Mouse (Mus musculus) adrenal gland (tissue): ENCODE measurements around the gene Pnpla2.

Experiments
- intact Hi-C: fragments of 180-260 bp; cut with DNase I; formaldehyde crosslinking; loops from one replicate; pipeline ENCODE4 v1.15.1; 2025

Gene Pnpla2

DNA sequence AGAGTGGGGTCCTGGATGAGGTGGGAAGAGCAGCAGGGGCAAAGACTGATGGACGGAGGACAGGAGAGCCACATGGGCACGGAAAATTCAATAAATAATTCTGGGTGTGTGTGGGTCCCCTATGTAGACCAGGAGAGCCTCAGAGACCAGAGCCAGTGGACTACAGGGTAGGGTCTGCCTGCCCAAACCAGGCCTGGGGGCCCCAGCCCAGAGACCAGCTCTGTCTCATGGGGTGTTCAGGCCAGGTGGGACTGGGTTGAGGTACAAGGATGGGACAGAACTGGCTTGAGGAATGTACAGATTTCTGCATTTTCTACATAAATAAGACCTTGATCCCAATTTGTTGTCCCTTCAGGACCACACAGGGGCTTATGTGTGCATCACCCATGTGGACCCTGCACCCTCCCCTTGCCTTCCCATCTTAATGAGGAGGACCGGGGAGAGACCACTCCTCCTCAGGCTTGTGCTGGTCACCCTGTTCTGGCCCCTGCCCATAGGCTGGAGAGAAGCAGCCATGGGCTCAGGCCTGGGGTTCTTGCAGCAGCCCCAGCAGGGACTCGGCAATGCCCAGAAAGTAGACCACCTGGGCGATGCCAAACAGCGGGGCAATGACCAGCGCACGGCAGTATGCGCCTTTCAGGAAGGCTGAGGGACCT is 24.3 kb upstream of the Pnpla2 start:
- intact Hi-C loops = no loop called here

DNA sequence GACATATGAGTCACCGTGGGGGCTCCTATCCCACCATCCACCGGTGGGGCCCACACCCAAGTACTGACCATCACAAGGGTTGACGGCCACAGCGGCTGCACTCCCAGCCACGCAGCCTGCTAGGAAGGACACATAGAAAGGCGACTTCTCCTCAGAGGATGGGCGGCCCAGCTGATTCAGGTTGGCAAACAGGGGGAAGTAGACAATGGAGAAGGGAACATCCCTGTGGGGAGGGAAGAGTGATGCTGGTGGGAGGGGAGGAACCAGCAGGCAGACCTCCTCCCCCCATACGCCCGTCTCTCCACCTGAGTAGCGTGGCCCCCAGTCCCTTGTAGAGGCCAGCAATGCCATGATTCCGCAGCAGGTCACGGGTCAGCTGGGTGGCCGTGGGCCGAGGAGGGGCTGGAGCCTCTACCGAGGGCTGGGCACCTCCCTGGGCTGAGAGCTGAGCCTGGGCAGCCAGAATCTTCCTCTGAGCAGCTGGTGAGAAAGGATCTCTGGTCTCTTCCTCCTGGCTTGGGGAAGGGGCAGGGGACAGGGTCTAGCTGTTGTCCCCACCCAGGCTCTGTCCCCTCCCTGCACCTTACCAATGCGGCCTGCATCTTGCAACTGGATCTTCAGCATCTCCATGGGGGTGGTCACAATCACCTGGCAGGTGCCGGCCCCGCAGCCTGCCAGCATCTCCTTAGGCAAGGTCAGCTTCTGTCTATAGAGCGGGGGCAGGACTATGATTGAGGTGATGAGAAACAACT is 23.4 kb upstream of the Pnpla2 start:
- intact Hi-C loops = no loop called here

DNA sequence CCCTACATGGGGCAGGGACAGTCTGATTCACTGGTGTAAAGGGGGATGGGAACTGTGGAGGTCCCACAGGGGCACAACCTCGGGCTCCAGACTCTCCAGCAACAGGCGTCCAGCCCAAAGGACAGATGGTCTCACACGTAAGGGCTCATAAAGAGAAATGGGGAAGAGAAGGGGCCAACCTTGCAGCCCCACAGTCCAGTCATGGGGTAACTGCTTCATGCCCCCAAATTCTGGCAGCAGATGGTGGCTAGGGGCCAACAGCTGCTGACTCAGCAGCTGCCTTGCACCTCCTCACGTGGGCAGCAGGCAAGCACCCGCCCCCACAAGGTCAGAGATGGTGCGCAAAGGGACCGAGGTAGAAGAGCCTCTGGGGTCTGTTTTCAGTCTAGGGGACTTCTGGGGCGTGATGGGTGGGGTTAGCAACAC is 22.8 kb upstream of the Pnpla2 start:
- intact Hi-C loops = no loop called here

DNA sequence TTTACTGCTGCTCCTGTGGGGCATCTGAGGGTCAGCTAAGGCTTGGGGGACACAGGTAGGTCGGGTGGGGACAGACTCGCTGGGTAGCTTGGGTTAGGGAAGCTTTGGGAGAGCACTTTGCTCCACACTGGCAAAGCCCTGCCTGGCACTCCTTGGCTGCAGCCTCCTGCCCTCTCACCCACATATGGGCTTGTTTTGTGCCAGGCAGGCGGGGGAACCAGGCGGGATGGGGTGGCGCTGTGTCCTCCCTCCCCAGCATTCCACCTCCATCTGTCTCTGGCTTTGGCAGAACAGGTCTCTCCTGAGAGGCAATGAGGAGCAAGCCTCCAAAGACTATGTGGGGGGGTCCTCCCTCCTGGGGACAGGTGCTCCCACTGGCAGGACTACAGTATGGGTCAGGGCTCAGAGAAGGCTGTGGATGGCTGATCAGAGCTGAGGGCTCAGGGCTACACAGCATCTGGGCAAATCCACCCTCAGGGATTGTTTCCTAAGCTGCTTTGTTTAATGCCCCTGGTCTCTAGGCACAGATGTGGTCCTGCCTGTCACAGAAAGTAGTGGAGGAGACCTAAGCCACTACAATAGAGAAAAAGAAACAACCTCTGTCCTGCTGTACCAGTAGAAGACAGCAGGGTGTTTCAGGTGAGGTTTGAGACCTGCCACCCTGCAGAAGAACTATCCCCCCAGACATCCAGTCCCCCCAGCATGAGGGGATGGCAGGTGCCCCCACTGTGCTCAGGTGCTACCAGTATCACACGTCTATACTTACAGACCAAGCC is 22.1 kb upstream of the Pnpla2 start:
- intact Hi-C loops = no loop called here

DNA sequence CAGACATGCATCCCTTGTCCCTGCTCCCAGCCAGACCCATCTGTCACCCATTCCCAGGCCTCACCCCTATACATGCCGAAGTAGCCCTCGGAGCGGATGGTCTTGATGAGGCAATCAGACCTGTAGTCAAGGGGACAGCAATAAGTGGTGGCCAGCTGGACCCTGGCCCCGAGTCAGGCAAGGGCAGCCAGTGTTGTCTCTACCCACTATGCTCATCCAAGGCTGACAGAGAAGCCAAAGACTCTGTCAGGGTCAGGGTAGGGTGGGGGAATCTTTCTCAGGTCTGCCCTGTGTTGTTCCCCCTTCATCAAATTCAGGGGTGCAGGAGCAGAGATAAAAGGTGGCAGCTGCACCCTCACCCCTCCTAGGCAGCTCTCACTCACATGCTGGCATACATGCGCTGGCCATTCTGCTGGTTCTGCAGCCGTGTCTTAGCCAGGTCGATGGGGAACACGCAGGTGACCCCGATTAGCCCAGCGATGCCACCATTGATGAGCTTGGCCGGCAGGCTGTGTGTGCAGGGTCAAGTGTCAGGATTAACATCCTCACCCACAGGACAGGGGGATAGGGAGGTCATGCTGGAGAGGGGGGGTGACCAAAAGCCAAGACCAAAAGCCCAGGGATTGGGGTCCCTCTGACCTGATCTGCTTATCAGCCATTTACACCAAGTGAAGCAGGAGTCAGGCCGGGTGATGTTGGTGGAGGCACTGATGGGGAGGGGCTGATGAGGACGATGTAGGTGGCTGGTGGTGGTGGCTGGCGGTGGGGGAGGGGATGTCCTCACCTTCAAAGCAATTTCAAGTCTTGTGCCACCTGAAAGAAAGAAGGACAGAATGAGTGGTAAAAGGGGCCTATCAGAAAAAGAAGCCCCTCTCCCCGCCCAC is 21.2 kb upstream of the Pnpla2 start:
- intact Hi-C loops = no loop called here

DNA sequence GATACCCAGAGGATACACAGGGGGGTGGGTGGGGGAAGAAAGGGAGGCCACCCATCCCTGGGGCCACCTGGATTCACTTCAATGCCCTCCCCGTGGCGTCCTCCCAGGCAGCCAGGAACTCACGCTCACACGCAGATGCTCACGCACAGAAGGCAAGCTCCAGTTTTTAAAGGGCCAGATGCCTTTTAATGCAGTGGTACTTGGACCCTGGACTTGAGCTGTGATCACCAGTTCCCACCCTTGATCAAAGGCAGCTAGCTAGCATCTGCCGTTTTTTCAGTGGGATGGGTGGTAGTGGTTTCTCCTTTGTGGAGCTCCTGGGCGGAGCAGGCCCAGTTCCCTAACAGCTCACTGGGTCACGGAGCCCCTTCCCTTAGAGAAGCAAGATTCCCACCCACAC is 20.5 kb upstream of the Pnpla2 start:
- intact Hi-C loops = no loop called here

DNA sequence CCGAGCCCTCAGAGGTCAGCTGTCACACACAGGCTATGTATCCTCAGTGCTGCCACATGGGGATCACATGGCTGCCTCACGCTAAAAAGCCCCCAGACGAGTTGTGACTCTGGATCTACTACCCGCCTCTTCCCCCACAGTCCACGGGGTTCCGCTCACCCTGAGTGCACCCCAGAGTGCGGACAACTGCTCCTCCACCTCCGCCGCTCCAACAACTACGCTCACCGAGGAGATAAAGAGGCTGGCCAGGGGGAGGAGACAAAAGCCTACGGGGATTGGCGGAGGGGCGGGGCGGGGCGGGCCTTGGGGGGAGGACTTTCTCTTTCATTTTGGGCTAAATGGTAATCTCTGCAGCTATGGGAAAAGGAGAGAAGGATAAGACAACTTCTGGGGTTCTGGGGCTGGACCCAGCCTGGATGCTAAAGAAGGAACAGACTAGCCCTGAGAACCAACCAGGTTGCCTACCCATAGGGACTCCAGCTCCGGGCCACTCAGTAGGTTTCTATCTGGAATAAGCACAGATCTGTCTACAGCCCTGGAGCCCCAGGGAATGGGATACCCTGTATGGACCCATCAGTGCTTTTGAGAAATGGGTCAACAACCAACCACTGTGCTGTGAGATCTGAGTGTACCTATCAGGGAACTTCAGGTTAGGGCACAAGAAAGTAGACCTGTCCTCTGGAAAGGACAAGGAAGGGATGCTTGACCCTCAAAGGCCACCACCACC is 19.7 kb upstream of the Pnpla2 start:
- intact Hi-C loops = no loop called here

DNA sequence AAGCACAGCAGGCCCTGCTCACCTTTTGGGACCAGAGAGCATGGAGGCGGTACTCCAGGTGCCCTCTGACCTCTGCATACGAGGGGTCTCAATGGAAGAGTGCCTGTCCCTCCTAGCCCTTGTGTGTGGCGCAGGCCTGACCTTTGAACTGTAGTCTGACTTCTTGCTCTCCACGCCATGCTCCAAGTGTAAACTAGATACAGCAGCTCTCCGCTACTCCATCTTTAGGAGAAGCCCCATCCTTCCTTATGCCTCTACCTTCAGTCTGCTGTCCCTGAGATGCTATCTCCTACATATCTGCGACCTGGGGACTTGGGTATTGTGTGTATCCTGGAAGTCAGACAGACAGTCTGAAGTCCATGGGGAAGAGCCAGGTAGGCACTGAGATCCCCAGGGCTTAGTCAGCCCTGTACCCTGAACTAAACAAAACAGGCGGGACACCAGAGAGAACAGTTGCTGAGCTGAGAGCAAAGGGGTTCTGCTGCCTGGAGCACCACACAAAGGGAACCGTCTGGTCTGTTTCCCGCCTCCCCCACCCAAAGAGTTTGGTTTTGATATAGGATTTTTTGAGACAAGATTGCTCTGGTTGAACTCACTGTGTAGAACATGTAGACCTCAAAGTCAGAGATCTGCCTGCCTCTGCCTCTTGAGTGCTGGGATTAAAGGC is 19.0 kb upstream of the Pnpla2 start:
- intact Hi-C loops = no loop called here

DNA sequence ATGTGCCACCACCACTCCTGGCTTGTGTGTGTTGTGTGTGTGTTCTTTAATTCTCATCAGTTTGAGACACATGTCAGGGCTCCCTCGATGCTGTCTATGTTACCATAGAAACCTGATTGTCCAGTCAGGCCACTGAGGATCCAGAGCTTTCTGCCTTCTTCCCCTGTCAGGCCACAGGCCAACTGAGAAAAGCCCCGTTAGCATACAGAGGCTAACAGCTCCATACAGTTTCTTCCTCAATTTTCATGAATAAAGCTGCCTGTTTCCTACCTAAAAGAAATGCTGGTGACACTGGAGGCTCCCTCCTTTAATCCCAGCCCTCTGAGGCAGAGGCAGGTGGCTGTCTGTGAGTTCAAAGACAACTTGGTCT is 18.5 kb upstream of the Pnpla2 start:
- intact Hi-C loops = no loop called here

DNA sequence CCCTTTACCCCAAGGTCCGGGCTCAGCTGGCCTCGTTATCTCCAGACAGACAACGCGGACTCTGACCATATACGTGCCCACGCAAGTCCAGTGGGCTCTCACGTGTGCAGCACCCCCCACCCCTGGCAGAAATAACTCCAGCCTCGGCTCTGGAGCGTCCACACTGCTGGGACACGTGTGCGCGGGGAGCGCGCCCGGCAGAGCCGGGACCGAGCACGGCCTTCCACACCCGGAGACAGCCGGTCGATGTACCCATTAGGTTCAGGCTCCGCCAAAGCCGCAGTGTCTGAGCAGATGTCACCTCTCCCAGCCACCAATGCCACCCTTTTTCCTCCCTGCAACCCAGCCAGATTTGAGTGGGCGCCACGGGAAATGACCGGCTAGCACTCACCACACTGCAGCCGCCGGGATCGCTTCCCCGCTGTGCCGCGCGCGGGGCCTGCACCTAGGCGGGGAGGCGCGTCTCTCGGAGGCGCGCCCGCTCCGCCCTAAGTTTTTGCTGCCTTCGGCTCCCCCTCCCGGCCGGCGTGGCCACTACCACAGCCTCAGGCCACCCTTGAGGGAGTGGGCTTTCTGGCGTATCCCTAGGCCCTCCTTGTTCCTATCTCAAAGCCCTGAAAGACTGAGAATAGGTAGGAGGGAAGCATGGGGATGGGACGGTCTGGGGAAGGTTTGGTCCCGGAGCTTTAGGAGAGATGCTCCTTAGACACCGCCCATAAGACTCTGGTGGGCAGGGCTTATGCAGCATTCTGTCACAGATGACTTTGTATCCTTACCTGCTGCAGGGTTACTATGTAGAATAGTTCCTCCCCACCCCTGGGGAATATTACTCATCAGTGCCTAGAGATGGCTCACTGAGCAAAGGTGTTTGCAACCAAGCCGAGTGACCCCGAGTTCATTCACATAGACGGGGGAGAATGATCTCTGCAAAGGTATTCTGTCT is 17.5 kb upstream of the Pnpla2 start, which contains the start of gene Slc25a22:
TSS of gene Slc25a22 (minus strand) at position 715 of the 943 bp plus-strand sequence.
- intact Hi-C loops = loop anchor here (1.0 kb wide), 1 partner anchor 28 kb away; no protein-coding TSS in a partner anchor

DNA sequence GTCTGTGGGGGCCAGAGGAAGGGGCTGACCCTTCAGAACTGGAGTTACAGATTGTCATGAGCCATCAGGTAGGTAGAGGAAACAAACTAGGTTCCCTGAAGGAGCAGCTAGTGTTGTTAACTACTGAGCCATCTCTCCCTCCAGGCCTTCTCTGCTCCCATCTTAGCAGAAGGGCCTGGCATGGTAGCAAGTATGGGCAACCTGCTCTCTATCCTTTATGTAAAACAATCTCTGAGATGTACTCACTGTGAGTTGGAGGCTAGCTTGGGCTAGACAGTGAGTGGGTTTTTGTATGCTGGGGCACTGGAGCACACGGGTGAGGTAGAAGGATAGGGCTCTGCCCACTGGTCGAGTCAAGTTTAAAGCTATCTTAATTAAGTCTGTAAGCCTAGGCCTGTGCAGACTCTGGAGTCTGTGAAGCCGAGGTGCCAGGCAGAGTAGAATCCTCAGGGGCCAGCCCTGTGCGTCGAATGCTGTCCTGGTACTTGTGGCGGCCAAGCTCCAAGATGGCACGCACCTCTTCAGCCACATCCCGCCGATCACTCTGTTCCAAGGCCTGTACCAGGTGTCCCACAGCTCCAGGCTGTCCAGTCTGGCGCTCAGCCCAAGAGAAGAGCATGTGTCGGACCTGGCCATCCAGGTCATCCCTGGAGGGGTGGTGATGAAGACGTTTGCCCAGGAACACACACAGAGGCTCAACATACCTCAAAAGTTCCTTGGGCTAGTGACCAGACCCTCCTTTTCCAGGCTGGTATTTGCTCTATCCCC is 16.6 kb upstream of the Pnpla2 start:
- intact Hi-C loops = no loop called here

DNA sequence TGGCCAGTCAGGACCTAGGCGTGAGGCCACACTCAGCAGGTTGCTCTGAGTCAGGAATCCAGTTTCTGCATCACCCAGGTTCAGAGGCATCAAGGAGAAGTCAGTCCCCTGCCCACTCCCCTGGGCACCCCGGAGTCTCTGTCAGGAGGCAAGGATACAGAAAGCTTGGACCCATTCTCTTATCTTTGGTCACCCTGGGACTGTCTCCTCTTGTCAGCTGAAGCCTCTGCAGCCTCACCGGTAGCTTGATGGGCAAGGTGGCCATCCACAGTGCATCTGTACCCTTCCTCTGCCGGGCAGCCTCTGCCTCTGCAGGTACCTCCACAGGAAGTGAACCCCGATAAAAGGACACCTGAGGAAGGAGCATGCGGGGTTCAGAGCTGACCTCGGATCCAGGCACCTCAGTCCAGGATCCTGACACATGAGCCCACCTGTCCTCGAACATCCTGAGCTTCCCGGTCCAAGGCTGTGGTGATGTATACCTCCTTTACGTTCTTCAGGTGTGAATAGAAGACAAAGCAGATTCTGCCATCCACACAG is 15.8 kb upstream of the Pnpla2 start:
- intact Hi-C loops = no loop called here

DNA sequence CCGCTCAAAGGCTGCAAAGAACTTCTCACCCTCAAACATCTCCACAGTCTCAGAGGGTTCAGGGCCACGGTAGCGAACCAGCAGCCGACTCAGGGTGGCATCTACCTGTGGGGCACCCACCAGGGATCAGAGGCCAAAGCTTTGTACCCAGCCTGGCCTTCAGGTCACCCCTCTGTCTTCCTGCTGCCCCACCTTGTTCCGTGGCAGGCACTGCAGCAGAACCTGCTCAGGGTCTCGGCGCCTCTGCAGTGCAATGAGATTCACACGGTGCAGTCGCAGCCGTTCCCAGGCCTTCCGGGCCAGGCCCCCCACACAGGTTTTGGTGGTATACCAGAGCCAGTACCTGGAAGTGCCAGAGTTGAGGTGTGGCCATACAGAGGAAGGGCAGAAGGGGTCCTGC is 15.2 kb upstream of the Pnpla2 start:
- intact Hi-C loops = no loop called here

DNA sequence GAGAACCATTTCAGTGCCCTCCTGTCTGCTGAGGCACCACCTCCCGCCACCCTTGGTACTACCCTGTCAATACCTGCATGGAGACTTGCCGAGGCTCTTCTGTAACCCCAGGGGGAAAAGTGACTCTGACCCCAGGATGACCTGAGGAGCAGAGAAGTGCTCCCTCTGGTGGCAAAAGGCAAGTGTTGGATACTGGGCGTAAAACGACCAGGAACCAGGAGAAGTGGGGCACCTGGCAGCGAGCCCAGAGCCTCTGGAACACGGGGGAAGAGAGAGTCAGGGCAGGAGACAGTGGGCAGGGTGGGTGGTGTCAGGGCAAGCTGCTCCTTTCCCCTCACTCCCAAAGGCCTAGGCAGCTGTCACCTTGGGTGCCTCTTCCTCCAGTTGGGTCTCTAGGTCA is 14.4 kb upstream of the Pnpla2 start:
- intact Hi-C loops = no loop called here

DNA sequence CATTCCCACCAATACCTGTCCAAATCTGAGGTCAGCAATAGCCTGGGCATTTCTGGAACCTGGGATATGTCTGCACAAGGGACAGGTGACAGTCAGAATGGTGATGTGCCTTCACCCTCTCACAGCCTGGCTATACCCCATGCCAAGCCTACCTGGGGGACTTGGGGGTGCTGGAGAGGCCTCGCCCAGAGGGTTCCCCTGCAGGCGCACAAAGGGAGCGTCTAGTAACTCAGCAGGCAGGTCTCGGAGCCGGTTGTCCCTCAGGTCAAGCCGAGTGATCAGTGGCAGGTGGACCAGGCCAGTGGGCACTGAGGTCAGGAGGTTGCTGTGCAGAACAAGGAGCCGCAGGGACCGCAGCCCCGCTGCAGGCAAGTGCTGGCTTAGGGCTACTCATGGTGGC is 13.5 kb upstream of the Pnpla2 start:
- intact Hi-C loops = no loop called here

DNA sequence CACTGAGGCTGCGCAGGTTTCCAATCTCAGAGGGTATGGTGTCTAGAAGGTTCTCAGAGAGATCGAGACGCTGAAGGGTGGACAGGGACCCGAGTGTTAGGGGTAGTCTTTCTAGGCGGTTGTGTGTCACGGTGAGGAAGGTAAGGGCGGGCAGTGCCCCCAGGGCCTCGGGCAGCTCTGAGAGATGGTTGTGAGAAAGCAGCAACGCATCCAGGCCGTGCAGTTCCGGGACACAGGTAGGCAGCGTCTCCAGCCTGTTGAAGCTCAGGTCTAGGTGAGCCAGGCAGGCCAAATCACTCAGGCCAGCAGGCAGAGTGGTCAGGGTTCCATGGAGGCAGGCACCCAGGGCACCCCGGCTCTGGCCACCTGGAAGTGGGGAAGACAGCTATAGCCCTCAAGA is 12.8 kb upstream of the Pnpla2 start:
- intact Hi-C loops = no loop called here

DNA sequence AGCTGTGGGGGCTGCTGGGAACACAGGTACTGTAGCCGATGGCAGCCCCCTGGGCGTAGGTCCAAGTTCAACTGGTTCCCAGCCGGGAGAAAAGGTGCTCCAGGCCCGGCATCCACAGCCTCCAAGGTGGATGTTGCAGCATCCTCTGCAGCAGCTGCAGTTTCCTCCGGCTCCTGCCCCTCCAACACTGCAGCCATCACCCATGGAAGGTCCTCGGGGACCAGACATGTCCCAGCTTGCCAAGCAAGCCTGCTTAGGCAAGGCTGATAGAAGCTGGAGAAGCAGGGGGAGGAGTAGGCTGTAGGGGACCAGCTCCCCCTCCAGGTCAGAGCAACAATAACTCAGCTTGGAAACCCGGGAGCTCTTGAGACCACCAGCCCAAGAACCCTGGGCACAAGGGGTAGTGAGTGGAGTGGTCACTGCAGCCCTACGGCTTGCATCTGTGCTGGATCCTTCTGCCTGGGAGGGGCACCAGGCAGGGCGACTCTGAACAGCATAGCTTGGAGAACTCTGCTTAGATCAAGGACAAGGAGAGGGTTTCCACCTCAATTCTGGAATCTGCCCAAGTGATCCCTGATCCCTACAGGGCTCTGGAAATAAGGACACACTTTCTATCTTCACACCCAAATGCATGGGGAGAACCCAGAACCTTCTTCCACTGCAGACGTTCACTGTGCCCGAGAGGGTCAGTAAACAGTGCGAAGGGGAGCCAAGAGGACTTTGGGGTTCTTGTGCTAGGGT is 11.7 kb upstream of the Pnpla2 start:
- intact Hi-C loops = no loop called here
